Mouse (Mus musculus) MN1 (cell line): ENCODE measurements at regions not wholly inside any gene's neighbourhood (a gene's known extent, or its start where the extent isn't known, plus 50 kb on each side); places are given as distances from the start of the nearest gene placed in this dataset.

ENCODE experiments used
- DNase-seq: peaks from one replicate; pipeline ENCODE4 v3.0.0-alpha.2; 2016; ENCODE audit warnings: low spot score

GRCm38 (mm10) chr11:43370025-43370424, 56.0 kb downstream of the Pttg1 start:
- DNase-seq = no peak

GRCm38 (mm10) chr11:43368346-43368745, 57.7 kb downstream of the Pttg1 start:
- no peak for DNase-seq

GRCm38 (mm10) chr11:43361858-43362257, 64.2 kb downstream of the Pttg1 start:
- DNase-seq = no peak

GRCm38 (mm10) chr11:43358390-43359291, 67.4 kb downstream of the Pttg1 start:
- no peak for DNase-seq

DNA sequence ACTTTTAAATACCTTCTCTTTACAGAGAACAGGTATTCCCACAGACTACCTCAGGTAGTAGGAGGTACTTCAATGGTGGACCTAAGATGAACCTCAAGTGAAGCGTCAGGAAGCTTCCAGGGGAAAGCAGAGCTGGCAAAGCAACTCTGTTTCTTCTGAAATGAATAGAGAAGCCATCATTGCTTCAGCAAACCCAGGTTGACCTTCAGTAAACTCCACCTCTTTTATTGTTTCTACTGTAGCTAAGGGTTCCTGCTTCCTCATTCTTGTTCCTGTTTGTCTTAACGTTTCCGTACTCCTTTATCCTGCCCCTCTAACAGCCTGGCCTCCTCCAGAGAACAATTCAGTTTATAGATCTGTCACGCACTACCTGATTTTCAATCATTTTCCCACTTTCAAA, 72.4 kb downstream of the Pttg1 start:
- DNase-seq = no peak

- no peak for DNase-seq
These were observed 73.0 kb downstream of the Pttg1 start for GRCm38 (mm10) chr11:43353030-43353429.

DNA sequence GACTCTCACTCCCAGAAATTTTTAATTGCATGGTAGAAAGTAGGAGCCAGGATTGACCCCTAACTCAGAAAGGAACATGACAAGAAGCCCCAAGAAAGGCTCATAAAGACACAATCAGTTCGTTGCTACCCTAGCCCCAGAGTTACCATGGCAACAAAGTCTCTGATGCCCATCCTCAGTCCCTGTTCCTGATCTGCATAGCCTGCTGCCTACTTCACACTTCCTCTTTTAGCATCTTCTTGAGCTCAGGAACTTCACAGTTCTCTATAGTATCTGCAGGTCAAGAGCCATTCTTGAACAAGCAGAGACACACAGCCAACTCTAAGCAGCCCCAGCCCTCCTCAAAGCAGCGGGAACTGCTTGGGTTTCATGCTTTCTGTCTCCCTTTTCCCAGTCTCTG, 74.2 kb downstream of the Pttg1 start:
- DNase-seq = no peak

DNA sequence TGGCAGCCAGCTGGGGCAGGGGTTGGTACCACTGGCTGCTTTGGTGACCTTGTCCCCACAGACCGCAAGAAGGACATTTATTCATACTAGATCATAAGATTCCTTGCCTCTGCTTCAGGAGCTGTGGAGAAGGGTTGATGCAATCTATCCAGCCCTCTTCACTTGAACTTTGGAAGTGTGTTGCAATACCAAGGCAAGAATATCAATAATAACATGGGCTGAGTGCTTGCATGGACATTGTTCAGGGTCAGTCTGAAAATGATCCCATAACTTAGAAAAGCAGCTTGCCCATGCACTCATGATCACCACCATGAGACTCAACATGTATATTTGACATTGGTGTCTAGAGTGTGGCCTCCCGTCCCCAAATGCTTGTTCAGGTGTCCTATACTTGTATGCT, 74.7 kb downstream of the Pttg1 start:
- DNase-seq = no peak

GRCm38 (mm10) chr11:43350242-43350641, 75.8 kb downstream of the Pttg1 start:
- no peak for DNase-seq

DNA sequence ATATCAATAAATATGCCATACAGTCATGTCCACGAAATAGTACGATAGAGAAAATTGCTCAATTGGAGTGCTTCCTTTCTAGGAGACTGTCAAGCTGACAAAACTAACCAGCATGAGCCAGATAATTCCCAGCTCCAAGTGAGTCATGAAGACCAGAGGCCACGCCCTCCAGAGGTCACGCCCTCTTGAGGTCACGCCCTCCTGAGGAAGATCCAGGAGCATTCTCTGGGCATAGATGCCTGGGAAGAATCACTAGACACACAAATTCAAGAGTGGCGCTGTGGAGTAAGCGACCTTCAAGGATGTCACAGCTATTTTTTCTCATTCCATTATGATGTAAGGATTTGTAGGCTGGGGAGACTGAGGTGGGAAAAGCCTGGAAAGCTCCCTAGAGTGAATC, 76.5 kb downstream of the Pttg1 start:
- no peak for DNase-seq

GRCm38 (mm10) chr11:43348571-43348970, 77.5 kb downstream of the Pttg1 start:
- peak; percentile 45 for DNase-seq

- no peak for DNase-seq
These were observed 79.6 kb downstream of the Pttg1 start for GRCm38 (mm10) chr11:43346489-43346888.

DNA sequence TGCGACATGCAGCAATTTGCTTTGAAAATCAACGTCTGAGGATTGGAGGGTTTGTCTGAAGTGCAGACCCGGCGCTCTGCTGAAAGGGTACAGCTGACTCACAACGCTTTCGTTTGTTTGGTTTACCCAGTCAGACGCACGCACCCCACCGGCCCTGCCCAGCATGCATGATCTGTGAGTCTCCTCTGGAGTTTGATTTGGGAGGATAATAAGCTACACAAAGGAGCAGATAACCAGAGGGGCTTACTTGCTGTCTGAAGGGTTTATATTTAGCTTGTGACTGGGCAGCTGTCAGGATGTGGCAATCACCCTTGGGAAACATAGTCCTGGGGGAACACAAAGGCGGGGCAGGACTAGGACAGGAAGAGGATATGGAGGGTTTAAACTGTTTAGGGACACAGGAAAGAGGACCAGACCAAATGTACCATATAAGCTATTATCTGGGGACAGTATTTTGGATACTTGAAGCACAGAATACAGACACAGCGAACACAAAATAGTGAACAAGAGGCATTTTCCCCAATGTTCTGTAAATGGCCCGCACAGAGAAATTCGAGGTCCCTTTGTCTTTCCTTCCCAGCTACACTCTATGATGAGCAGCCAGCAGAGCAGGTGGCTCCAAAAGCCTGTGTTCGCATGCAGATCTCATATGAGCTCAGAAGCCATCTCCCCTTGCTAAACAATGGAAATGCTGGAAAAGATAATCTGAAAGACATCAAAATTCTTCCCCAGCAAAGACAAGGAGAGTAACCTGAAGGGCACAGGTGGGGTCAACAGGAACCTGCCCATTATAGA, 81.1 kb downstream of the Pttg1 start:
- no peak for DNase-seq

DNA sequence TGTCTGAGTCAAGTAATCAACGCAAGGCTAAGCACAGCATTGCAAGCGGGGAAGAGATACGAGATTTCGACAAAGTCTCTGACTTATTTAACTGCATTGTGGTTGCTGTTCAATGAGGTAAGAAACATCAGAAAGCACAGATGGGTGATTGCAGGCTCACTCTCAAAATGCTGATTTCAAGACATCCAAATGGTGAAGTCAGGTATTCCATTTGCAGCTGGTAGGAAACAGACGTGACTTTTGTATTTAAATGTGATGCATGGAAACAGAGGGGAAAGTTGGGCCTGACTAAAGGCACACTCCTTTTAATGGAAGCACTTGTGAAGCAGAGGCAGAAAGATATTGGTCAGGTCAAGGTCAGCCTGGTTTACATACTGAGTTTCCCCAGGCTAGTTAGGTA, 82.5 kb downstream of the Pttg1 start:
- DNase-seq = no peak

DNA sequence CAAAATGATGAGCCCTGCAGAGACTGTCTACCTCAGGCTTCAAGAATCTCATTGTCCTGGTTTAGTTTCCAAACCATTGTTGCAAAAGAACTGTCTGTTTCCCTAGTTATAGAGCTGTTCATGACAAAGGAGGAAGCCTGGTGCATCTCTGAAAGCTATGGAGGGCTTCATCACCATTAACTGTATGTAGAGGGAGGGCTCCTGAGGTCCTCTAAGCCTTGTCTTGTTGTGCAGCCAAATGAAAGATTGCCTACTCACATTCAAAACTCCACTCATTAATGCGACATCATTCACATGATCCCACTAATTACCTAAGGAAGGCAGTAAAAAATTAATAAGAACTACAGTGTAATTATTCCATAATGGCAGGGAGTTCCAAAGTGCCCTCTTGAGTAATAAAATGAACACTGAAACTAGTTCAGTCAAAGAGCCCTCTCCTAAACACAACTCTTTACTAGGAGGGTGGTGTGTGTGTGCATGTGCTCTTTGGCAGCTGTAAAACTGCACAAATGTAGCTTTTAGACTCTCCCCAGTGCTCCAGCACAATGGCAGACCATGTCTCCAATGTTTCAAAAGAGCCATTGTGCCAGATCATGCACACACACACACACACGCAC, 87.6 kb downstream of the Pttg1 start:
- DNase-seq = no peak

- DNase-seq = no peak
These were observed 90.3 kb downstream of the Pttg1 start for GRCm38 (mm10) chr11:43335668-43336265.

DNA sequence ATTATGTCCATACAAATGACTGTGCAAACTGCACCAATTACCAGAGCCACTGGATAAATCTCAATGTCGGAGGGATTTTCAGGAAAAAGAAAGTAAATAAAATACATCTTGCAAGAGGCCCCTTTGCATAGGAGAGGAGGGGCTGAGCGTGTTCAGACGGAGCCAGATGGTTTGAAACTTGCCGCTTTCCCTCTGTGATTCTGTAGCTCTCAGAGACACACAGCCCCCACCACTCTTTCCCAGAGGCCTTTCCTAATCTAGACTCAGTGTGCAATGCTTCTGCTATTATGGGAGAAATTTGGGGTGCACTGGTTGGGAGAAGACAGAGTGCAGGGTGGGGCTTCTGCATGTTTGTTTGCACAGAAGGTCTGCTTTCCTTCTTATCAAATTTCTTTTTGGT, 92.5 kb downstream of the Pttg1 start:
- no peak for DNase-seq

DNA sequence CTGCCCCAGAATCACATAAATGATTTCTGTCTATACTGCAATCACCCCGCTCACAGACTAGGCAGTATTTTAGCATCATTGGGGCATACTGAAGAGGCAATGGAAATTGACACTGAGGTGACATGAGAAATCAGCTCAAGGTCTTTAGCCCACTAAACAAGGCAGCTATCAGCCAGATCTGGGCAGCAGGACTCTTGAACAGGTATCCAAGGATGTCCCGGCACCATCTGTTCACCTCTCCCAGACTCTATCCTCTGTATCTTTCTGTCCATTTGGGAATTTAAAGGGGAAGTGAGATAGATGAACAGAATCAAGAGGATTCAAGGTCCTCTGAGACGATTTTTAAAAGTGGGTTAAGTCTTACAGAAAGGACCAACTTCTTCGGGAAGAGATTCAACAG, 112.1 kb downstream of the Pttg1 start:
- DNase-seq = no peak
